Mouse (Mus musculus) heart, adult 18-20 months (tissue): Measurements from ENCODE around the gene Sox11. TPM values are rescaled to one million over a fixed set of nuclear protein-coding genes. Genes with fewer than 3 reads are reported as not detected.

Experiments
- DNase-seq, 2 experiments: peaks; one replicate each; pipeline ENCODE4 v3.0.0; 2021 to 2022; ENCODE audit warnings: mixed read lengths in 1 of 2
- long read RNA-seq, 2 experiments: library from polyadenylated mRNA; stranded (forward); transcript quantifications; one replicate each; pipeline ENCODE4 v2.0.0; 2021
- total RNA-seq, 2 experiments: library from RNA; stranded (reverse); gene quantifications; 2 replicates each; pipeline ENCODE4 v1.2.3; 2021

Sox11 gene
- not detected for total RNA-seq
- long read RNA-seq, experiment 1: 0 reads
- long read RNA-seq, experiment 2: 0 reads

GRCm38 (mm10) chr12:27341871-27342690, at the start of gene Sox11:
TSS of gene Sox11 (minus strand) at chr12:27342574.
- DNase-seq: peak in 1 of 2 experiments; percentile 21

DNA sequence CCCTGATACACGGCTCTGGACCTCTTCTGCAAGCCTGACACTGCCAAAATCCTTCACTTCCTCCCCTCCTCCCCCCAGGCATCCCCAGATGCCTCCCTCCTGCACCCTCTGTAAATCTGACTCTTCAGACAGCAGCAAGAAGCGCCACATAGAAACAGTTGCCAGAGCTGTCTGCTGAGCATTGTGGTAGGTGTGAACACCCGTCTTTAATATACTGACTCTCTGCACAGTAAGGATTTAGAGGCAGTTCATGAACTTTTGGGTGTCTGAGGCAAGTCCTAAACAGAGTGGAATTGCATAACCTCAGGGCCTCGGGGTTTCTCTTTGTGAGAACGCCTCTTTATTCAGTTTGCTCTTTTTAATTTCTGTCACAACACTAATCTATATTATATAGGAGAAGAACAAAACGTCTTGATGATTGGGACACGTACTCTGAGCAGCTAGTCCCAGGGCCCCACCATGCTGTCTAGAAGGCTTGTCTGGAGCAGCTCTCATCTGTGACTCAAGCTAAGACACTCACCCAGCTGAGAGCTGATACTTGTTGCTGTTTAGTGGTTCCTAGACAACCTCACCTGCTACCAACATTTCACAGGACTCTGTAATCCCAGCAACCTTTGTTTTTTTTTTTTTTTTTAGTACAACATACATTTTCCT, 49.4 kb upstream of the Sox11 start:
- DNase-seq: no peak

- DNase-seq: no peak
Observed at GRCm38 (mm10) chr12:27390439-27390838, 48.1 kb upstream of the Sox11 start.

DNA sequence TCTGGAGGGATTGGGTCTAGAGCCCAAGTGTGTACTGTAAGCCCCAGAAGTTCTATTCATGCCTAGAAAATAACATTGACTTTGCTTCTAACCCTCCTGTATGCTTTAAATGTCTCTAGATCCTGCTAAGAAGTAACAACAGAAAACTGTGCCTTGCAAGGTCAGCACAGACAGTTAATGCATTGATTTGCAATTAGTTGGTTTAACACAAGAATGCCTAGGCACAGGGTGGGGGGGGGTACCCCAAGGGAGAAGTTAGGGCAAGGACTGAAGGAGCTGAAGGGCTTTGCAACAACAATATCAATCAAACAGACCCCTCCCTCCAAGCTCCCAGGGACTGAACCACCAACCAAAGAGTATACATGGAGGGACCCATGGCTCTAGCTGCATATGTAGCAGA, 47.1 kb upstream of the Sox11 start:
- DNase-seq: no peak

GRCm38 (mm10) chr12:27372505-27372904, 30.1 kb upstream of the Sox11 start:
- DNase-seq: peak; percentile 5 to 11

DNA sequence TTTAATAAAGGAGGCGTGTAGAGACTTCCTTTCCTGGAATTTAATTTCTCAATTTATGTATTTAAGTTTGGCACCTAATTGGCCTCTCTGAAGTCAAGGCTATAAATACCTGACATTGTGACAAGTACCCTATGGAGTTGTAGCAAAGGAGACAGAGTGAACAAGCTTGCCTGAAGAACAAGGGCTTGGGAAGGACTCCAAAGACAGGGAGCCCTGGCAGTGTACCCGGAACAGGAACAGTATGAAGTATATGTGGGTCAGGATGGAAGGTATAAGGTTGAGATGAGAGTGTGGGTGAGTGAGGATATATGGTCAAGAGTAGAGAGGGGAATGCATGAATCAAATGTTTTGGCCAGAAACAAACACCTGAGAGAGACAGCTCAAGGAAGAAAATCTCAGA, 28.4 kb upstream of the Sox11 start:
- peak; percentile 56 to 58 for DNase-seq

DNA sequence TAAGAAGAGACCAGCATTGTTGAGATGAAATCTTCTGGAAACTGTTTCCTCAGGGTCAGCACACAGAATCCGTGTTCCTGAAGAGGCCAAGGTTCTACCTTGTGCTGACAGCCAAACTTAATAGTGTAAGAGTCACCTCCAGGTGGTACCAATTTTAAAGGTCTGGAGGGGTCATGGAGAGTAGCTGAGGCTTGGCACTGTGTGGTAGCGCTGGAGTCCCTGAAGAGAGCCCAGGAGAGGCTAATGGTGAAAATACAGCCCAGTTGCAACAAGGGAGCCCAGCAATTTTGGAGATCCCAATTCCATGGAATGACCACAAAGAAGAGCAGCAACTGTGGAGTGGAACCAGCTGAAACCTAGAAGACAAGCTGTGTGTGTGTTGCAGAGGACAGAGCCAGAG, 25.1 kb upstream of the Sox11 start:
- no peak for DNase-seq

DNA sequence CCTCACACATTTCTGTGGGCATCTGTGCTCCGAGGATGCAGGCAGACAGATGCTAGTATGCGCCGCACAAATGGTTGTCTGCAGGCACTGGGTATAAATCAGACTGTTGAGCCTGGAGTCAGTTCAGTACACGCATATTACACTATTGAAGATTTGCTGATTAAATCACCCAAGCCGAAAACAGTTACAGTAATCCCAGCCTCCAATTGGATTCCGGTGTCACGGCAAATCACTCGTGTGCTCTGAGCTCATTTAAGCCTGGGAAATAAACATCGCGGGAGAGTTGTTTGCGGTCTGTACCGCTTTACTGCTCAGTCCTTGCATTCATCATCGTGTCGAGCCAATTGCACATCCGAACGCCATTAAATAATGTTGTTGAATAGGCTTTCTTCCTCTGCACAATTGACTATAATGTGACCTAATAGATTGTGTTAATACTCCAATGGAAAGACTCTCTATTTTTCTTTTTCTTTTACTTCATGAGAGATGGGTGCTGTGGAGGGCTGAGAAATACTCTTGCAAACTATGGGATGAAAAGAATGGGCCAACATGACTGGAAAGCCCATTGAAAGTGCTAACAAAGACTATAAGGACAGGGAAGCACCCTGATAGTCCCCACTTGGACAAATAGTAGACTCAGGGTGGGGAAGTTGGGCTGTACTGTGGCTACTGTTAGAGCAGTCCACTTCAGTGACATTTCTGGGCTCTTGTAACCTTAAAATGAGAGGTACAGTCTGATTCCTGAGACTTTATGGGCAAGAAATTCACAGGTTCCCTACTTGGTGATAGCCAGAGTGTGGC, 21.7 kb upstream of the Sox11 start:
- no peak for DNase-seq

DNA sequence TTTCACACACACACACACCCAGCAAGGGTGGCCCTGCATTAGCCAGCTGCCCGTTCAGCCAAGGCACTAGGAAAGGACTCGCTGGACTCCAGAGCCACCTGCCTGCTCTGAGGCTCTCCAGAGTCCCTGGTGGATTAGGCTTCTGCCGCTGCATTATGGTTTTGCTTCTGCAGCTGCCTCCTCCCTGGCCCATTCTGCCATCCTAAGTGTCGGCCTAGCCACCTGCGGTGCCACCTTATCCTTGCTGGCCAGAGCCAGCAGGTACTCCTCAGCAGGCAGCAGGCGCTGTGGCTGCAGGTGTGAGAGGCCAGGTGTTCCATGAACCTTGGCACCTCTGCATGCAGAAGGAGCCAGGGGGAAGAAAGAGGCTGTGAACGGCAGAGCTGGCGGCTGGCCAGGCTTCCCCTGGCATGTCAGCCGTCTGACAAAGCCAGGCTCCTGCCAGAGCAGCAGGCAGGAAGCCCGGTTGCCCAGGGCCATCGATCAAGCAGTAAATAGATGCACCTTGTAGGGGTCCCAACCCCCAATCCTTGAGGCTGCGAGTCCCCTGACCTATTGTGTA, 14.8 kb upstream of the Sox11 start:
- peak in 1 of 2 experiments; percentile 42 for DNase-seq

DNA sequence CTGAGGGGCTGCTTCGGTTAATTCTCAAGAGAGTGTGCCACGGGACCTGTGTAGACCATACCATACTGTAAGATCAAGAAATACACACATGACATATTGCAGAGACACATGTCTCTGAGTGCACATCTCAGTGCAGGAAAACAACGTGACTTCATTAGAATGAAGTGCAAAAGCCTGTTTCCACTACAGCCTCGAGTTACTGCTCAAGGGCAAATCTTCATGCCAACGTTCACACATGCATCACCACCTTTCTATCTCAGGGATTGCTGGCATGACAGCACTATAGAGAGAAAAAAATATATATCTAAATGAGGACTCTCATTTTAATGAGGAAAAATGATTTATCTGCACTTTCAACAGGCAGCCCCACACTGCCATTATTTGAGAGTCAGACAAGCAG, 14.2 kb upstream of the Sox11 start:
- no peak for DNase-seq

GRCm38 (mm10) chr12:27343606-27344410, 1.4 kb upstream of the Sox11 start:
- no peak for DNase-seq

GRCm38 (mm10) chr12:27342691-27343605, 574 bp upstream of the Sox11 start:
- peak in 1 of 2 experiments; percentile 49 for DNase-seq

- peak in 1 of 2 experiments; percentile 6 for DNase-seq
Observed at GRCm38 (mm10) chr12:27341130-27341870, 1.1 kb downstream of the Sox11 start.

DNA sequence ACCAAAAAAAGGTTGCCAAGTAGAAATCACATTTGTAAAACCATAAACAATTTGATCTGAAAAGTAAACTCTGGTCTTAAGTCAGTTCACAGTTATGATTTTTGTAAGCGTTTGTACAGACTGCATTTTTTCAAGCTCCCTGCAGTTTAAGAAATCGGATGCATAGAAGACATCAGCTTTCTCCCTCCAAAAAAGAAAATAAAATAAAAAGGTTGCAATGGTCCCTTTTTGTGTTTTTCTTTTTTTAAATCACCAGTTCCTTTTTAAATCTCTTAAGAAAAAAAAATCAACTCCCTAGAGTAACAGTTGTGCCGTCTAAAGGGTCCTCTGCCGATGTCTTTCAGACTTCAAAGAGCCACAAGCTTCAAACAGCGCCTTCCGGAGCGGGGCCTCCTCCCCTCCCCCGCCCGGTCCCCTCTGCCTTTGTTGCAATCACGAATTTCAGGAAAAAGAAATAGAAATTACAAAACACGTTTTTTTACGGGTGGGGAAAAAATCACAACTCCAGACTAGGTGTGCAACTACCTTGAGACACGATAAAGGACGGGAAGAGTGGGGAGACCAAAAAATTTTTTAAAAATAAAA, 1.8 kb downstream of the Sox11 start:
- no peak for DNase-seq

- DNase-seq: peak in 1 of 2 experiments; percentile 13
Observed at GRCm38 (mm10) chr12:27339171-27339751, 3.1 kb downstream of the Sox11 start.

DNA sequence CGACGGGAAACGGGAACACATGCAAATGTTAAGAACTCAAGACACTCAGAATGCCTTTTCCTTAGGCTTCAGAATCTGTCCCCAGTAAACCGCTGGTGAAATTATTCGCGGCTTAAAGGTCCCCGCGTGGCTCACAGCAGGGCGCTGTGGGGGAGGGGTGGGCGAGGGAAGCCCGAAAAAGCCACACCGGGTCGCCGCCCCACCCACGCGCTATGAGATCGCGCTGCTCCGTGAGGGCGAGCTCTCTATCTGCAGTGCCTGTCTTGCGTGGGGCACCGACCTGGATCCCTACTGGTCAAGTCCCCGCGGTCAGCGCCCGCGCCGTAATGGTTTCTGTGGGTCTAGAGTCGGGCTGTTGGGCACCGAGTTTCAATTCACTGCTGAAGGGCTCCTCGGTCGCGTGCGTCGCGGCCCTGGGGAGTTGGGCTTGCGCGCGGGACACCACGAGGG, 3.6 kb downstream of the Sox11 start:
- DNase-seq: peak in 1 of 2 experiments; percentile 29

DNA sequence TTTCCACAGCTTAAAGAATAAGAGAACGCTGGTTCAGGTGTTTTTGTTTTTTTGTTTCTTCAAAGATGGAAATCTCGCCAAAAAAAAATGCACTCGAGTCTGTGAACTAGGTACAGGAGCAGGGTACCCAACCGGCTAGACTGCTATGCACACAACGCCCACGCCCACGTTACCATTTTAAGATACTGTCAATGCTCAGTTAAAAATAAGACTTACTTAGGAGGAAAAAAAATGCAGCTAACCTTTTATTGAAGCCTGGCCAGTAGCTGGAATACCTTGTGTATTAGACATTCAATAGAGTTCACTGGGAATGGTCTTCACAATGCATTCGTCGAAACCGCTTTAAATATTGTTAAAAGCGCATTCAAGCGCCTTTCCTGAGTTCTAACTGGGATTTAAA, 4.3 kb downstream of the Sox11 start:
- no peak for DNase-seq

DNA sequence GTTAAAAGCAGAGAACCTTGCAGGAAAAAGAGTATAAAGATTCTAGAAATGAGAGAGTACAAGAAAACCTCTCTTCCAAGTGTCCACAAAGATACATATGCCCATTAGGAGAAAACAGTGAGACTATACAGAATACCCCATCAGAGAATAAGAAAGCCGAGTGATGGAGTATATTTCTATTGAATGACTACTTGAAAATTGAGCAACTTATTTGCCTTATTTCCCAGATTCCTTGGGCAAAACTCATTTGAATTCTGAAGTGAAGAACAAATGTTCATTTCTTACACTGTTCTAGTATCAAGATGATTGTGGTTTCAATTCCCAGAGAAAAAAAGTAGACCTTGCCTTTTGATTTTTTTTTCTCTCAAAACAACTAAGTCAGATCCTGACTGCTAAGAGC, 4.9 kb downstream of the Sox11 start:
- DNase-seq: no peak

GRCm38 (mm10) chr12:27336801-27337200, 5.6 kb downstream of the Sox11 start:
- no peak for DNase-seq
